13 mouse cellular contexts compared by ENCODE assay signal in the genomic region with DNA sequence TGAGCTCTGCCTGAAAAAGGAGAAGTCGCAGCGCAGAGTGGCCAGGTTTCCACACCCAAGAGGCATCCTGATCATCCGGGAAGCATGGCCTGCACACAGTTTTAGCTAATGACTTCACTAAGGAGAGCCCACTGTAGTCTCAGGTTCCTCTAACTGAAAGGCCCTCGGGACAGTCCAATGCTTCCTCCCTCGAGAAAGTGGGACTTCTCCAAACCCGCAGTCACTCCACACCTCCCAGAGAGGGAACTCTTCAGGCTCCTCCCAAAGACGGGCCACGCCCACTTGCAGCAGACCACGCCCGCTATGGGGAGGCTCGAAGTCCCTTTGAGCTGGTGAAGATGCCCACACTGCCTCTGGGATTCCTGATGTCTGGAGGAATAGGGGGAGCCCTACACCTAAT. TPM values are rescaled to one million over a fixed set of nuclear protein-coding genes. Genes with fewer than 3 reads are reported as not detected.
DNase-seq lines count a peak whose midpoint lies in the region; ATAC-seq and TF ChIP-seq lines count a peak whose summit lies in the region.
"Had no signal": no experiment of that assay in that cellular context is flagged by ENCODE, and none has a peak within 500 bp of the region (broad histone marks: within the 10 kb centered on the region; RNA-seq: fewer than 3 reads in every experiment).

No protein-coding gene starts in this region.

- no peak overlapping the region for H3K4me3 ChIP-seq in thymus, adult 2 months (ENCODE audit: control insufficient read depth, insufficient read depth, low read length)
- H3K4me3 ChIP-seq in stomach, postnatal 0 days (ENCODE audit: low read depth, low read length) = no peak overlapping the region
- no peak overlapping the region for H3K4me3 ChIP-seq in kidney, embryonic 14.5 days (ENCODE audit: low read length)
- no peak overlapping the region for H3K4me3 ChIP-seq in layer of hippocampus, adult 2 months
- H3K4me3 ChIP-seq: limb, embryonic 13.5 days had no signal

- TF ChIP-seq CTCF in thymus, adult 2 months (IDR thresholded peaks at IDR 0.05; ENCODE audit: borderline replicate concordance, control insufficient read depth, extremely low read depth, insufficient read depth, low read length, poor library complexity) = no peak
- no peak for TF ChIP-seq CTCF in stomach, postnatal 0 days (IDR thresholded peaks at IDR 0.05; ENCODE audit: low read depth)
- TF ChIP-seq CTCF in layer of hippocampus, adult 2 months (conservative IDR thresholded peaks at IDR 0.05) = no peak

- H3K4me1 ChIP-seq in thymus, adult 2 months (replicated peaks; ENCODE audit: control insufficient read depth, insufficient read depth, low read length) = peaks cover 8% of the 10 kb centered on the region
- H3K4me1 ChIP-seq in stomach, postnatal 0 days (replicated peaks; ENCODE audit: control insufficient read depth, insufficient read depth) = no peaks in the 10 kb centered on the region
- H3K4me1 ChIP-seq in kidney, embryonic 14.5 days (ENCODE audit: control insufficient read depth, insufficient read depth, low read length) = no peaks in the 10 kb centered on the region
- H3K4me1 ChIP-seq: limb, embryonic 13.5 days had no signal

- WGBS in thymus, adult 2 months = 37% methylated on average over 11 of the region's 11 CpGs
- WGBS in stomach, postnatal 0 days = 71% methylated on average over 11 of the region's 11 CpGs
- 75% methylated on average over 11 of the region's 11 CpGs for WGBS in kidney, embryonic 14.5 days

- H3K27ac ChIP-seq in thymus, adult 2 months (ENCODE audit: control insufficient read depth, insufficient read depth, low read length) = no peak overlapping the region
- no peak overlapping the region for H3K27ac ChIP-seq in stomach, postnatal 0 days (replicated peaks)
- no peak overlapping the region for H3K27ac ChIP-seq in kidney, embryonic 14.5 days (ENCODE audit: low read depth, low read length)
- H3K27ac ChIP-seq in layer of hippocampus, adult 2 months = no peak overlapping the region
- H3K27ac ChIP-seq: hindbrain, embryonic 14.5 days; limb, embryonic 13.5 days had no signal

- no peaks in the 10 kb centered on the region for H3K27me3 ChIP-seq in thymus, adult 2 months (ENCODE audit: control insufficient read depth, insufficient read depth, low read length)
- H3K27me3 ChIP-seq in stomach, postnatal 0 days (ENCODE audit: control insufficient read depth, insufficient read depth, low read length) = no peaks in the 10 kb centered on the region
- no peaks in the 10 kb centered on the region for H3K27me3 ChIP-seq in kidney, embryonic 14.5 days (ENCODE audit: control insufficient read depth, insufficient read depth, low read length)

- DNase-seq in thymus, adult 2 months = peak; percentile 10
- no peak for DNase-seq in thymus, adult 18-20 months
- DNase-seq in lung, postnatal 25 days (ENCODE audit: low spot score) = peak; percentile 8
- DNase-seq in stomach, postnatal 0 days (ENCODE audit: low spot score) = no peak
- DNase-seq in layer of hippocampus, adult 2 months (ENCODE audit: low spot score in 2 of 2) = no peak
- DNase-seq: adrenal gland, postnatal 14 days; cerebellum, postnatal 25 days; retina, postnatal 1 day had no signal

- H3K9ac ChIP-seq in stomach, postnatal 0 days (ENCODE audit: low read length) = no peak overlapping the region
- H3K9ac ChIP-seq in kidney, embryonic 14.5 days (ENCODE audit: low read depth, low read length) = no peak overlapping the region
- H3K9ac ChIP-seq: hindbrain, embryonic 14.5 days; limb, embryonic 13.5 days had no signal

- no peaks in the 10 kb centered on the region for H3K36me3 ChIP-seq in thymus, adult 2 months (ENCODE audit: control insufficient read depth, insufficient read depth, low read length)
- no peaks in the 10 kb centered on the region for H3K36me3 ChIP-seq in stomach, postnatal 0 days (ENCODE audit: control insufficient read depth, insufficient read depth, low read length)
- no peaks in the 10 kb centered on the region for H3K36me3 ChIP-seq in kidney, embryonic 14.5 days (ENCODE audit: control insufficient read depth, insufficient read depth, low read length)
- H3K36me3 ChIP-seq: limb, embryonic 13.5 days had no signal

- no peak overlapping the region for H3K4me2 ChIP-seq in stomach, postnatal 0 days (replicated peaks; ENCODE audit: low read depth)
- no peak overlapping the region for H3K4me2 ChIP-seq in kidney, embryonic 14.5 days (replicated peaks; ENCODE audit: low read depth, low read length)
- H3K4me2 ChIP-seq: hindbrain, embryonic 14.5 days; limb, embryonic 13.5 days had no signal

- TF ChIP-seq EP300 in stomach, postnatal 0 days (optimal IDR thresholded peaks at IDR 0.05) = no peak

- ATAC-seq in erythroid progenitor cell, adult 5-6 weeks (replicated peaks; ENCODE audit: low FRiP score, poor library complexity, severe bottlenecking) = 0 out of 2 replicates have a peak, but pooled peaks have one; percentile 52
- 0 out of 2 replicates have a peak, but pooled peaks have one; percentile 26 for ATAC-seq in stomach, postnatal 0 days (ENCODE audit: low FRiP score, low TSS enrichment)
- ATAC-seq in frontal cortex, adult (ENCODE audit: low TSS enrichment) = no peak
- no peak for ATAC-seq in kidney, embryonic 14.5 days (ENCODE audit: low FRiP score, low TSS enrichment)

- TF ChIP-seq POLR2A in thymus, adult 2 months (IDR thresholded peaks at IDR 0.05; ENCODE audit: control insufficient read depth, extremely low read depth, insufficient read depth, low read length, poor library complexity) = no peak

- no peaks in the 10 kb centered on the region for H3K9me3 ChIP-seq in stomach, postnatal 0 days (ENCODE audit: control insufficient read depth, low read length)
- H3K9me3 ChIP-seq in kidney, embryonic 14.5 days (ENCODE audit: control insufficient read depth, low read length) = no peaks in the 10 kb centered on the region
- H3K9me3 ChIP-seq: limb, embryonic 13.5 days had no signal

RNA-seq across cellular contexts. Expression of a gene that starts 48.4 kb away (rescaled TPM):
- not detected in 2 replicates for polyA plus RNA-seq in thymus, adult 2 months (2012; rRNA removed)
- not detected in 2 replicates for total RNA-seq in erythroid progenitor cell, adult 5-6 weeks (2015; ENCODE audit: low replicate concordance)
- not detected in 2 replicates for total RNA-seq in erythroid progenitor cell, adult 5-6 weeks (2017; ENCODE audit: low replicate concordance)
- 0.17 TPM in 1 of 2 replicates, not detected in the other for polyA plus RNA-seq in stomach, postnatal 0 days (2015; fragmentation: Nextera tagmentation; extraction: Ambion mirVana)
- polyA plus RNA-seq in kidney, embryonic 14.5 days (2014; fragmentation: Nextera tagmentation; extraction: Ambion mirVana) = not detected in 2 replicates
- total RNA-seq in layer of hippocampus, adult 2 months (2021) = not detected
- total RNA-seq: adrenal gland, postnatal 14 days had no signal
- polyA plus RNA-seq: hindbrain, embryonic 14.5 days; limb, embryonic 13.5 days had no signal

Comparison
In these comparisons a context has a peak if more than half of its experiments do, and no peak if none do; other contexts are left out.
1. DNase-seq: peak in thymus, adult 2 months (single experiment) and lung, postnatal 25 days (single experiment); none in thymus, adult 18-20 months (0 of 2), stomach, postnatal 0 days (single experiment) and layer of hippocampus, adult 2 months (0 of 2).
2. ATAC-seq: peak in erythroid progenitor cell, adult 5-6 weeks (single experiment) and stomach, postnatal 0 days (single experiment); none in frontal cortex, adult (single experiment) and kidney, embryonic 14.5 days (single experiment).